Mouse (Mus musculus): ENCODE results near the gene Atp4a. TPM values are rescaled to one million over a fixed set of nuclear protein-coding genes. Genes with fewer than 3 reads are reported as not detected.
"Not testable (repeated sequence)": the region's sequence is repeated elsewhere in the genome, so short reads cannot be mapped to it uniquely, and the experiment has no call there.

The Atp4a gene
- polyA plus RNA-seq, 1 experiment from 2014 or later = 1.7 TPM

GRCm38 (mm10) chr7:30707441-30707840 is 4.6 kb upstream of the Atp4a start:
- 88% methylated on average over 1 of the region's 1 CpGs for WGBS
- Histone ChIP-seq H3K9ac (no peak overlapping the region), H3K36me3 (replicated peaks) (no peaks in the 10 kb centered on the region), H3K9me3 (no peaks in the 10 kb centered on the region), H3K4me3 (no peak overlapping the region), H3K4me2 (no peak overlapping the region), H3K27ac (no peak overlapping the region), H3K27me3 (replicated peaks) (no peaks in the 10 kb centered on the region), H3K4me1 (no peaks in the 10 kb centered on the region)
- ATAC-seq (replicated peaks) = no peak

DNA sequence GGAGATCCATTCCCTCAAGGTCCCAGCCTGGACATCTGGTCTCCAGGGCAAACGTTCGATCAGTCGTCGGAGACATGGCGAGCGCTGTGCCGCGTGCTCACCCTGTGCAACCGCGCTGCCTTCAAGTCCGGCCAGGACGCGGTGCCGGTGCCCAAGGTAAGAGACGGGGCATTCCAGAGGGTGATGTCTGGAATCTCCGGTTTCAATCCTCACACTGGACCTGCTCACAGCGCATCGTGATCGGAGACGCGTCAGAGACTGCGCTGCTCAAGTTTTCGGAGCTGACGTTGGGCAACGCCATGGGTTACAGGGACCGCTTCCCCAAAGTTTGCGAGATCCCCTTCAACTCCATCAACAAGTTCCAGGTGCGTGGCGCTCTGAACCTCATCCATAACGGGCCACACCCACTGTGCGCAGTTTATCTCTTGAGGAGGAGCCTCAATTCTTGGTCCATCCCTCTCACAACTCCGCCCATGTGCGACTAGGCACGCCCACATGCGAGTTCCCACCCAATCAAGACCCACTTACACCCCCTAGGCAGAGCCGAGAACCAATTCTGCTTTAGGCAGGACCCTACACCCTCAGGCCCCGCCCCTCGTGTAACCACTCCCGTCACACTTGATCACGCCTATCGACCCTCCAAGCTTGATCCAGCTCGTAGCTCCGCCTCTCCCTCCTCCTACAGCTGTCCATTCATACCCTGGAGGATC is 5.2 kb downstream of the Atp4a start:
- Histone ChIP-seq H3K4me2 (peak overlapping the region; percentile 62), H3K9me3 (no peaks in the 10 kb centered on the region), H3K36me3 (replicated peaks) (no peaks in the 10 kb centered on the region), H3K27me3 (replicated peaks) (peaks cover 24% of the 10 kb centered on the region), H3K27ac (no peak overlapping the region), H3K4me1 (peaks cover 14% of the 10 kb centered on the region), H3K4me3 (peak overlapping the region; percentile 37), H3K9ac (peak overlapping the region; percentile 47)
- WGBS = 1% methylated on average over 43 of the region's 43 CpGs
- peak; percentile 94 for ATAC-seq (replicated peaks)

GRCm38 (mm10) chr7:30717716-30718046 is 5.7 kb downstream of the Atp4a start:
- Histone ChIP-seq H3K27ac (no peak overlapping the region), H3K9ac (peak overlapping the region; percentile 47), H3K36me3 (replicated peaks) (no peaks in the 10 kb centered on the region), H3K9me3 (no peaks in the 10 kb centered on the region), H3K4me1 (peaks cover 14% of the 10 kb centered on the region), H3K4me2 (peak overlapping the region; percentile 62), H3K27me3 (replicated peaks) (peaks cover 24% of the 10 kb centered on the region), H3K4me3 (peak overlapping the region; percentile 37)
- 8% methylated on average over 14 of the region's 14 CpGs for WGBS
- no peak for ATAC-seq (replicated peaks)

DNA sequence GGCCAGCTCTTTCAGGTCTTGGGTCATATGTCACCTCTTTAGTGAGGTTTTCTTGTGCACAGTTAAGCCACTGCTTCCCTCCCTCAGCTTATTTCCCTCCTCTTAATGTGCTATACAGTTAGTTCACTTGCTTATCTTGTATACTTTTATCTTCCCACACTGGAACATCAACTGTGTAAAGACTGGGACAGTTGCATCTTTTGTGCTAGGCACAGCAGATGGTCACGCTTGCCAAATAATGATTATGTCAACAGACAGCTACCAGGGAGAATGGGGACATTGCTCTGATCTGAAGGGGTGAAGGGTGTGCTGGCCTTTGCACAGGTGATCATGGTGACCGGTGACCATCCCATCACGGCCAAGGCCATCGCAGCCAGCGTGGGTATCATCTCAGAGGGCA is 7.7 kb downstream of the Atp4a start:
- 93% methylated on average over 5 of the region's 5 CpGs for WGBS
- Histone ChIP-seq H3K36me3 (replicated peaks) (no peaks in the 10 kb centered on the region), H3K4me3 (no peak overlapping the region), H3K4me2 (no peak overlapping the region), H3K9ac (no peak overlapping the region), H3K9me3 (no peaks in the 10 kb centered on the region), H3K27me3 (replicated peaks) (peaks cover 23% of the 10 kb centered on the region), H3K4me1 (peaks cover 14% of the 10 kb centered on the region), H3K27ac (no peak overlapping the region)
- ATAC-seq (replicated peaks) = no peak

DNA sequence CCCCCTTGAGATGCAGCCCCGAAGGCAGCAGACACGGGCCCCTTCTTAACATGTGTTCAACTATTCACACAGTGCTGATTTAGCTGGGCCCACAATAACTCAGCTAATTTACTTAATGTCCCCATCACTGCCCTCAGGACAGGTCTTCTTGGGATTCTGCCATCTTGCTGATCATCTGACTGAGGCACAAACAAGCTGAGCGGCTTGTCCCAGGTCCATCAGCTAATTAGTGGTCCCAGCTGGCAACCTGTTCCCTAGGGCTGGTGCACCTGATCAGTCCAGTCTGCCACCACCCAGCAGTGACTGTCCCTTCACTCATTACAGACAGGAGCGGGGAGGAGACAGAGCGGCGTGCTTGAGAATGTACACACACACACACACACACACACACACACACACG is 9.3 kb downstream of the Atp4a start:
- no peak overlapping the region for H3K27ac ChIP-seq
- no peak for ATAC-seq (replicated peaks)
- peaks cover 17% of the 10 kb centered on the region for H3K27me3 ChIP-seq (replicated peaks)
- WGBS = 73% methylated on average over 7 of the region's 7 CpGs
- no peak overlapping the region for H3K9ac ChIP-seq
- no peaks in the 10 kb centered on the region for H3K36me3 ChIP-seq (replicated peaks)
- H3K9me3 ChIP-seq = no peaks in the 10 kb centered on the region
- peaks cover 14% of the 10 kb centered on the region for H3K4me1 ChIP-seq
- H3K4me2 ChIP-seq = no peak overlapping the region
- no peak overlapping the region for H3K4me3 ChIP-seq

DNA sequence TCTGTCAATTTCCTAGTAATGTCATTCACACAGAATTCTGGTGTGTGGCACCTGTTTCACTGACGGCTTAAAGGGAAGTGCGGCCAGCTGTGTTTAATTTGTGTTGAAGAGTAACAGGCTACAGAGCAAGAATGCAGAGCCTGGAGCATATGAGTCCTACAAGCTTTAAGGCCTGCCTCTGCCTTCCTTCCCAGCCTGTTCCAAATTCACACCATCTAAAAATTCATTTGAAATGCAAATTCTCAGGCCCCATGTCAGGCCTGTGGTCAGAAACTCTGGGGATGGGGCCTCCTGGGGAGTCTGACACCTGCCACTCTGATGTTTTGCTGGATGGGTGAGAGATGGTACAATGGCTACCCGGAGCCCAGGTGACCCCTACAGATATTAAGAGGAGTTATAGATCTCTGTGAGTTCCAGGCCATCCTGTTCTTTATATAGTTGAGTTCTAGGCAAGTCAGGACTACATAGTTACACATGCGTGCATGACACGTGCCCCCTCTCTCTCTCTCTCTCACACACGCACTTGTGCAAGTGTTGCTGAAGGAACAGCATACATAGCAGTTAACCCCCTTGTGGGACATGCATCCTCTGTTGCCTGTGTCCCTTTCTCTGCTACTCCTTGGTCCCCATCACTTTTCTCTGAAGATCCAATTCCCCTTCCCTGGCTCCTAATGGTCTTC is 11.4 kb downstream of the Atp4a start:
- no peaks in the 10 kb centered on the region; the same call in 1 of the 2 replicates for H3K36me3 ChIP-seq (replicated peaks)
- no peak overlapping the region for H3K9ac ChIP-seq
- 78% methylated on average over 6 of the region's 6 CpGs for WGBS
- no peak overlapping the region for H3K27ac ChIP-seq
- no peak overlapping the region for H3K4me3 ChIP-seq
- H3K4me2 ChIP-seq = no peak overlapping the region
- no peaks in the 10 kb centered on the region for H3K9me3 ChIP-seq
- ATAC-seq (replicated peaks) = no peak
- H3K27me3 ChIP-seq (replicated peaks) = no peaks in the 10 kb centered on the region
- peaks cover 8% of the 10 kb centered on the region for H3K4me1 ChIP-seq

DNA sequence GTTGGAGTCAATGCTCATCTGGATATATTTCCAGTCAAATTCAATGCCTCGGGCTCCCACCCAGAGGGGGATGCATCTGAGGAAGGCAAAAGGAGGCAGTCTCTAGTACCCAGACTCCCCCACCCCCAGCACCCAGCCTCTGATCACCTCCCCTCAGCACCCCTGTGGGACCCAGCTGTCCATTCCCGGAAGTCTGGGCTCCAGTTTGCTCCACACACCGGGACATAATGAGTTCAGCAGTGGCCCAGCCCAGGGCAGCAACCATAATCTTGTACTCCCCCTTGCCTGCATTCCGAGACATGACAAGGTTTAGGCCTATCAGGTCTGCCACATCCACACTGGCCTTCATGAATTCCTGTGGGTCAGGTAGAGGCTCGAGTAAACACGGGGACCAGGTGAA is 16.2 kb downstream of the Atp4a start:
- Histone ChIP-seq H3K36me3 (replicated peaks) (no peaks in the 10 kb centered on the region; the same call in 1 of the 2 replicates), H3K27me3 (replicated peaks) (no peaks in the 10 kb centered on the region), H3K27ac (no peak overlapping the region), H3K4me3 (peak overlapping the region; percentile 61), H3K4me2 (peak overlapping the region; percentile 66), H3K9me3 (no peaks in the 10 kb centered on the region), H3K9ac (peak overlapping the region; percentile 87), H3K4me1 (peaks cover 30% of the 10 kb centered on the region)
- WGBS = 89% methylated on average over 6 of the region's 6 CpGs
- no peak for ATAC-seq (replicated peaks)

DNA sequence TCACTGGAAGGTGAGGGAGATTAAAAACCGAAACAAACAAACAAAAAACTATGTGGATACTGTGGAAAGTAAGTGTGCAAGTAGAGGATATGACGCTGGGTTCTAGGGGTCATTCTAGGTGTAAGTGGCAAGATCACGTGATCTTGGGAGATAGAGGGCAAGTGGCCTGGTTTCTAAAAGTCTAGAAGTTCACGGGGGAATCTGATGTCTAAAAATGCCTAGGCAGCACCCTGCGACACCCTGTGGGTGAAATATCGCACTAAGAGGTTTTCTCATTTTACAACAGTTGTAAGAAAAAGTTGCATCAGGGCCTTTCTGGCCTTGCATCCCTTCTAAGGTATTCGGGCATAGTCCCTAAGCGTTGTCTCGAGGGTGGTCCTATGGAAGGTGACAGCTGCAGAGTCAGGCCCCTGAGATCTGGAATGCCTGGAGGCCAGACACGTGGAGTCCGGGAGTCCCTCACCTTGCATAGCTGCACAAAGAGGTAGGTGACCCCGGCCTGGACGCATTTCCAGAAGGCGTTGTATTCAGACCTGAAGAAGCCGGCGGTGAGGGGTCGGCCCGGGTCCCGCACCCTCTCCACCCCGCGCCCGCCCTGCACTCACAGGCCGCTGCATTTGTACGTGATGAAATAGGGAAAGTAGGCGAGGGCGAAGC is 16.9 kb downstream of the Atp4a start:
- Histone ChIP-seq H3K27ac (peak overlapping the region; percentile 89), H3K4me2 (peak overlapping the region; percentile 66), H3K9ac (peak overlapping the region; percentile 87), H3K4me3 (peak overlapping the region; percentile 61), H3K4me1 (peaks cover 30% of the 10 kb centered on the region), H3K27me3 (replicated peaks) (no peaks in the 10 kb centered on the region), H3K36me3 (replicated peaks) (no peaks in the 10 kb centered on the region; the same call in 1 of the 2 replicates), H3K9me3 (no peaks in the 10 kb centered on the region)
- 8% methylated on average over 26 of the region's 26 CpGs for WGBS
- ATAC-seq (replicated peaks) = peak; percentile 57; the same call in 1 of the 2 replicates

DNA sequence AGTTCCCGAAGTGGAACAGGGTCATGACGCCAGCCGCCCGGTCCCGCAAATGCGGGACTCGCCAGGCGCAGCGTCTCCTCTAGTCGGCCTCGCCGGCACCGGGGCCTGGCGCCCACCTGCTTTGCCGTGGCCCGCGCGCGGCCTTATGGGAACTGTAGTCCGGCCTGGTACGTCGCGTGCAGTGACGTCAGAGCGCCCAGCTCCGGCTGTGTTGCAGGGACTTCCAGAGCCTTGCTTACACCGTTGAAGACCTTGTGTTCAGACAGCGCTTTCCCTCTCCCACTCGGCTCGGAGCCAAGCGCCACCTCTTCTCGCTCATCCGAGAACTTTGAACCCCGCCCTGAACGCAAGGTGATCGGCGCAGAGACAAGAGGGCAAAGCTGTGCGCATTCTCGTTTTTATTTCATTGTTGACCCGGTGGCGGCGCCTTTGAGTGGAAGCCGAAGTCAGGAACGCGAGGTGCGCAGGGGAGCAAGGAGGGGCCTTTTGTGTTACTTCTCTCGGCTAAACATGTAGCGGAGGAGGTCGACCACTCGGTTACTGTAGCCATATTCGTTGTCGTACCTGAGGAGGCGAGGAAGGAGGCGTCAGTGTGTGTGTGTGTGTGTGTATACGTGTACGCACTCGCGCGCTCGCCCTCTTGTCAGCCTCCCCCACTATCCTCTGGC is 17.5 kb downstream of the Atp4a start, which contains the start of gene Tmem147:
Gene Tmem147 (minus strand): TSS at position 145 of the 668 bp plus-strand sequence.
- under 1% methylated on average over 60 of the region's 60 CpGs for WGBS

DNA sequence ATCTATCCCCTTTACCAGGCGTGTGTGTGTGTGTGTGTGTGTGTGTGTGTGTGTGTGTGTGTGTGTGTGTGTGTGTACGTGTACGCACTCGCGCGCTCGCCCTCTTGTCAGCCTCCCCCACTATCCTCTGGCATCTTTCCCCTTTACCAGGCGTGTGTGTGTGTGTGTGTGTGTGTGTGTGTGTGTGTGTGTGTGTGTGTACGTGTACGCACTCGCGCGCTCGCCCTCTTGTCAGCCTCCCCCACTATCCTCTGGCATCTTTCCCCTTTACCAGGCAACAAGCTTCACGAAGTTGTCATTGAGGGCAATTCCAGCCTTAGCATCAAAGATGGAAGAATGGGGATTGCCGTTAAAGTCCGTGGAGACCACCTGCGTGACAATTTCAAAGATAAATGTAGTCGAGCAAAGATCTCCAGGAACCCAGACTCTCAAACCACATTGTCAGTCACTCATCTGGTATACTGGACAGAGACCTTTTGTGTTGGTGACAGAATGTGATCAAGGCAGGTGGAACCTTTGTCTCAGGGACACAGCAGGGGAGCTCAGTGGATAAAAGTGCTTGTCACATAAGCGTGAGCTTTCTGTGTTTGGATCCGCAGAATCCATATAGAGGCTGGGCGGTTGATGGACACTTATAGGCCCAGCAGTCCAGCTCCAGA is 18.2 kb downstream of the Atp4a start:
- not testable (repeated sequence) for H3K9me3 ChIP-seq; H3K27me3 ChIP-seq (replicated peaks); ATAC-seq (replicated peaks)
- Histone ChIP-seq H3K27ac (peak overlapping the region; percentile 89), H3K36me3 (replicated peaks) (peaks cover 10% of the 10 kb centered on the region; the same call in 1 of the 2 replicates), H3K4me2 (peak overlapping the region; percentile 66), H3K4me1 (peaks cover 30% of the 10 kb centered on the region), H3K4me3 (peak overlapping the region; percentile 61), H3K9ac (peak overlapping the region; percentile 87)
- 5% methylated on average over 18 of the region's 22 CpGs for WGBS

More for the DNA sequence above, 17.5 kb downstream of the Atp4a start, which contains the start of gene Tmem147:
- H3K36me3 ChIP-seq (replicated peaks) = peaks cover 6% of the 10 kb centered on the region; the same call in 1 of the 2 replicates
- peaks cover 30% of the 10 kb centered on the region for H3K4me1 ChIP-seq
- no peaks in the 10 kb centered on the region for H3K27me3 ChIP-seq (replicated peaks)
- peak; percentile 97 for ATAC-seq (replicated peaks)
- H3K27ac ChIP-seq = peak within 1 kb of the TSS; percentile 89
- peak within 1 kb of the TSS; percentile 61 for H3K4me3 ChIP-seq
- peak within 1 kb of the TSS; percentile 87 for H3K9ac ChIP-seq
- no peaks in the 10 kb centered on the region for H3K9me3 ChIP-seq
- H3K4me2 ChIP-seq = peak within 1 kb of the TSS; percentile 66

- peaks cover 21% of the 10 kb centered on the region; the same call in 1 of the 2 replicates for H3K36me3 ChIP-seq (replicated peaks)
- no peaks in the 10 kb centered on the region for H3K9me3 ChIP-seq
- no peak overlapping the region for H3K4me2 ChIP-seq
- no peak overlapping the region for H3K27ac ChIP-seq
- no peaks in the 10 kb centered on the region for H3K27me3 ChIP-seq (replicated peaks)
- no peak overlapping the region for H3K4me3 ChIP-seq
- H3K9ac ChIP-seq = no peak overlapping the region
- H3K4me1 ChIP-seq = peaks cover 6% of the 10 kb centered on the region
- 95% methylated on average over 3 of the region's 3 CpGs for WGBS
- no peak for ATAC-seq (replicated peaks)
Observed at GRCm38 (mm10) chr7:30736211-30736610, 24.2 kb downstream of the Atp4a start.

Measured in midbrain, embryonic 15.5 days (tissue).